Mouse (Mus musculus): Measurements from ENCODE around the gene Ninl. TPM values are rescaled to one million over a fixed set of nuclear protein-coding genes. Genes with fewer than 3 reads are reported as not detected.

Gene Ninl
- 1.4 and 7.1 TPM in 2 replicates for polyA plus RNA-seq (2012; rRNA removed; ENCODE audit: low replicate concordance)

DNA sequence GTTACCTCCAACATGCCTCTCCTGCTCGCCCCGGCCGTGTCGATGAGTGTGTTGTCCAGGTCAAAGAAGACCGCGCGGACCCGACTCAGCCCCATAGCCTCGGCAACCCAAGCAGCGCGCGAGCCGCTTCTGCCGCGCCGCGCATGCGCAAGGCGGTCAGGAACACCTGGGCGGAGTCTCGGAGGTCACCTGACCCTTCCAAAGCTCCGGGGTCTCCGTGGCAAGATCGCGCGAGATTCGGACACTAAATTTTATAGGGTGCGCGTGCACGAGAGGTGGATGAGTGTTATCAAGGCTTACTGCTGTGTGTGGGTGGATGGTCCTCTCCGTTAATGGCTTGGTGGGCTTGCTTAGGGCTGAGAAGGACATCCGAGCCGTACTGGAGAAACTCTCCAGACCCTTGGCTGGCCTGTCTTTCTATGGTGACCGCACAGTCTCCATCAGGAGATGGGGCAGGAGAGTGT, at the start of gene Ninl, which contains the start of gene Nanp:
TSS of gene Ninl (minus strand) at position 151 of the 464 bp plus-strand sequence.
TSS of gene Nanp (minus strand) at position 167 of the 464 bp plus-strand sequence.

DNA sequence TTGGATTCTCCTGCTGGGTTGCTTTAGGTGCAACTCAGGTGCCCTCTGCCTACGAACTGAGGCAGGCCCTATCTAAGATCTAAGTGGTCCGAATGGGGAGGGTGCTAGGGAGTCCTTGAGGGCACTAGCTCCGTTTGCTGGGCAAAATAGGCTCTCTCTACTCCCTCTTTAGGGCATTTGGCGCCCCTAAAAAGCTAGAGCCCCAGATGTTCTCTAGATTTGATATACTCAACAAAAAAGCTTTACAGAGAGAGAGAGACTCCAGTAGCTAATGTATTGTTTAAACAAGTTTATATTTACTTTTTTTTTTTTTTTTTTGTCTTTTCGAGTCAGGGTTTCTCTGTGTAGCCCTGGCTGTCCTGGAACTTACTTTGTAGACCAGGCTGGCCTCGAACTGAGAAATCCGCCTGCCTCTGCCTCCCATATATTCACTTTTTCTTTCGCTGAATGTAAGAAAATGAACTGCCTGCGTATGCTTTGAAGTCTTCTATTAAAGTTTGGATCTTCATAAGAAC, 134.2 kb downstream of the Ninl start, which contains the start of gene Gins1:
TSS of gene Gins1 (plus strand) at position 465 of the 515 bp plus-strand sequence.

DNA sequence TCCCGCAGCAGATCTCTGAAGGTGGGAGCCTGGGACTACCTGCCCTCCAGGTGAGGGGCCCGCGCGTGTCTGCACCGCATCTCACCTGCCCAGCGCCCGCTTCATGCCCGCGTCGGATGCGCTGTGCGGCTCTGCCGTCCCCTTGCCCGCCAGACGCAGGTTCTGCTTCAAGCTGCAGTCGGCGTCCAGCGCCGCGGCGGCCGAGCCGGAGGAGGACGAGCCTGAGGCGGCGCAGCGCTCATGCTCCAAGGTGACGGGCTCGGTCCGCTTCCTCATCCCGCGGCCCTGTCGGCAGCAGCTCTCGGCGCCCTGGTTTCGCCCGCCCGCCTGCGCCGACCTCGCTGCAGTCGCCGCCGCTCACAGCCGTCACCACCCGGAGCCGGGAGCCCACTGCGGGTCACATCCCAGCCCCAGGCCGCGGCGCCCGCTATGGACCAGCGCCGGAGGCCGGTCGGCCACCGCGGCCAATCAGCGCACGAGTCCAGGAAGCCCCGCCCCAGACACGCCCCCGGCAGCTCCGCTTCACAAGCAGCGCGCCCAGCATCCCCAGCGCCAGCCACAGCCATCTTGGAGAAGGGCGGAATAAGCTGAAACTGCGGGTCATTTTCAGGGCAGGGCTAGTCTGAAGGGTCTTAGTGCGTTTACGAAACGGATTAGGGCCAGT, 134.8 kb downstream of the Ninl start, which contains the start of gene Abhd12:
TSS of gene Abhd12 (minus strand) at position 470 of the 664 bp plus-strand sequence.

Other genes with a start within 250 kb of the Ninl start
- gene Abhd12, start 134.6 kb downstream of the Ninl start, polyA plus RNA-seq (2012; rRNA removed; ENCODE audit: low replicate concordance) = 94.3 and 133 TPM in 2 replicates
- 1.2 and 2.4 TPM in 2 replicates for gene Gins1, start 134.0 kb downstream of the Ninl start, polyA plus RNA-seq (2012; rRNA removed; ENCODE audit: low replicate concordance)
- 1.5 and 3.8 TPM in 2 replicates for gene Nanp, start within 50 bp of the Ninl start, polyA plus RNA-seq (2012; rRNA removed; ENCODE audit: low replicate concordance)
- gene Gm14151, start 53.0 kb upstream of the Ninl start, polyA plus RNA-seq (2012; rRNA removed; ENCODE audit: low replicate concordance) = not detected in 2 replicates
- gene Gm14147, start 58.9 kb upstream of the Ninl start, polyA plus RNA-seq (2012; rRNA removed; ENCODE audit: low replicate concordance) = not detected in 2 replicates

Measured in subcutaneous adipose tissue, adult 2 months (tissue).